Mouse (Mus musculus) ES-E14 (cell line): ENCODE measurements around the gene Fgf18. TPM values are rescaled to one million over a fixed set of nuclear protein-coding genes. Genes with fewer than 3 reads are reported as not detected.

Experiments used
- DNase-seq: peaks from one replicate; pipeline ENCODE4 v3.0.0-alpha.2; 2013; ENCODE audit warnings: low read depth, low spot score
- H3K27ac ChIP-seq: 2 replicates; pipeline ENCODE4 v1.5.1; 2012; ENCODE audit warnings: low read depth, mild to moderate bottlenecking, low read length, moderate library complexity, mixed read lengths; ENCODE audit not compliant: poor library complexity, insufficient read depth, severe bottlenecking
- H3K36me3 ChIP-seq: 2 replicates; pipeline ENCODE4 v1.6.1; 2012; ENCODE audit warnings: mild to moderate bottlenecking, low read length, moderate library complexity, mixed read lengths; ENCODE audit not compliant: control insufficient read depth, poor library complexity, insufficient read depth, severe bottlenecking
- H3K4me1 ChIP-seq, 2 experiments: fragments of 150-350 bp in 1 of 2; sonication (generic) in 1 of 2; 2 replicates each; pipeline ENCODE4 v1.6.1; 2012; ENCODE audit warnings: low read length in 2 of 2, mild to moderate bottlenecking in 1 of 2, mixed read lengths in 1 of 2; ENCODE audit not compliant: control insufficient read depth in 2 of 2, insufficient read depth in 2 of 2, poor library complexity in 1 of 2
- H3K4me3 ChIP-seq, 2 experiments: fragments of 150-350 bp in 1 of 2; sonication (generic) in 1 of 2; 2 replicates each; pipeline ENCODE4 v1.5.1; 2012; ENCODE audit warnings: low read length in 2 of 2, low read depth in 1 of 2, mild to moderate bottlenecking in 1 of 2, mixed read lengths in 1 of 2; ENCODE audit not compliant: insufficient read depth in 1 of 2, poor library complexity in 1 of 2, severe bottlenecking in 1 of 2
- H3K9ac ChIP-seq: 2 replicates; pipeline ENCODE4 v1.6.1; 2012; ENCODE audit warnings: low read depth, mild to moderate bottlenecking, low read length, mixed read lengths; ENCODE audit not compliant: poor library complexity, insufficient read depth, severe bottlenecking
- H3K9me3 ChIP-seq: fragments of 150-350 bp; sonication (generic); 2 replicates; pipeline ENCODE4 v1.6.1; 2012; ENCODE audit warnings: low read depth, mild to moderate bottlenecking, low read length; ENCODE audit not compliant: control insufficient read depth, insufficient read depth
- CHD2 ChIP-seq: IDR thresholded peaks from 2 replicates; pipeline ENCODE4 v1.6.1; 2014; ENCODE audit warnings: mild to moderate bottlenecking, low read depth, low read length, inconsistent platforms
- HCFC1 ChIP-seq: IDR thresholded peaks from 2 replicates; pipeline ENCODE4 v1.6.1; 2012; ENCODE audit warnings: low read length, inconsistent platforms, borderline replicate concordance; ENCODE audit not compliant: insufficient read depth
- MAFK ChIP-seq: IDR thresholded peaks from 2 replicates; pipeline ENCODE4 v1.6.1; 2014; ENCODE audit warnings: mild to moderate bottlenecking, low read depth, low read length, inconsistent platforms; ENCODE audit not compliant: insufficient read depth
- ZC3H11A ChIP-seq: IDR thresholded peaks from 2 replicates; pipeline ENCODE4 v1.6.1; 2012; ENCODE audit warnings: low read depth, mild to moderate bottlenecking, inconsistent platforms, low read length, borderline replicate concordance
- ZNF384 ChIP-seq: IDR thresholded peaks from 2 replicates; pipeline ENCODE4 v1.6.1; 2012; ENCODE audit warnings: low read depth, low read length, inconsistent platforms
- in situ Hi-C, 2 experiments: fragments of 600-800 bp; cut with MboI; formaldehyde crosslinking; loops; one replicate each; pipeline ENCODE4 v1.15.1; 2025; ENCODE audit warnings: low sequenced_read_pairs in 2 of 2, inconsistent platforms in 1 of 2; ENCODE audit not compliant: unreplicated experiment in 2 of 2
- total RNA-seq: library from RNA; depleted of rRNA; stranded (reverse); fragments of 300-350 nt; gene quantifications from 2 replicates; pipeline ENCODE4 v1.2.3, GENCODE M21; 2012

Gene Fgf18
- total RNA-seq, 1 experiment = 1.6 TPM

DNA sequence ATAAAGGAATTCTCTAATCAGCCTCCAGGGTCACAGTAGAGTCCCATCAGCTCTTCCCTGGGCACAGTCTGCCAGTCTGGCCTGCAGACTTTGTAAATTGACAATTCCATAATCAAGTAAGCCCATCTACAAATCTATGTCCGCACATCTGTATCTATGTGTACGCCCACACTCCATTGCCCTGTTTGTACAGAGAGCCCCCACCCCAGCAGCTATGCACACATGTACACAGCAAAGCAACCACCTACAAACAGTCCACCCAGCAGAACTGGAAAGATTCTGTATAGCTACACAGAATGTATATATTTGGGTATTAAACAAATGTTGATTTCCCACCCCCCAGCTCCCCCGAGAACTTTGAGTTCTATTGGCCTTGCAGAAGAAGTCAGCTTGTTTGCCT lies 62.1 kb downstream of the Fgf18 start:
- Histone ChIP-seq H3K27ac (no peak overlapping the region), H3K4me1 (peaks cover 0 to 3% of the 10 kb centered on the region in 2 experiments; a peak in 1 of 4 replicates), H3K4me3 (no peak overlapping the region), H3K9me3 (no peaks in the 10 kb centered on the region), H3K36me3 (no peaks in the 10 kb centered on the region), H3K9ac (no peak overlapping the region)
- no peak for DNase-seq
- in situ Hi-C loops = no loop called here
- no peak for TF ChIP-seq ZNF384
- no peak for TF ChIP-seq HCFC1
- no peak for TF ChIP-seq MAFK
- no peak for TF ChIP-seq CHD2
- TF ChIP-seq ZC3H11A = no peak

- H3K9ac ChIP-seq = no peak overlapping the region
- H3K4me3 ChIP-seq = no peak overlapping the region
- H3K9me3 ChIP-seq = no peaks in the 10 kb centered on the region
- no peaks in the 10 kb centered on the region for H3K36me3 ChIP-seq
- no peak for DNase-seq
- TF ChIP-seq ZC3H11A (no peak), MAFK (no peak)
- no peak overlapping the region for H3K27ac ChIP-seq
- in situ Hi-C loops = no loop called here
- peaks cover 0 to 3% of the 10 kb centered on the region in 2 experiments; a peak in 1 of 4 replicates for H3K4me1 ChIP-seq
Measured at GRCm38 (mm10) chr11:33084041-33084440, 63.2 kb downstream of the Fgf18 start.

- DNase-seq = no peak
- Histone ChIP-seq H3K9ac (no peak overlapping the region), H3K36me3 (no peaks in the 10 kb centered on the region), H3K27ac (no peak overlapping the region), H3K4me1 (peaks cover 3 to 5% of the 10 kb centered on the region in 2 experiments; a peak in 1 of 4 replicates), H3K9me3 (no peaks in the 10 kb centered on the region), H3K4me3 (no peak overlapping the region)
- in situ Hi-C loops = no loop called here
- TF ChIP-seq ZNF384 (no peak), MAFK (no peak), HCFC1 (no peak), ZC3H11A (no peak), CHD2 (no peak)
Measured at GRCm38 (mm10) chr11:33081175-33081574, 66.0 kb downstream of the Fgf18 start.

- Histone ChIP-seq H3K27ac (no peak overlapping the region), H3K9me3 (no peaks in the 10 kb centered on the region), H3K4me3 (no peak overlapping the region), H3K36me3 (no peaks in the 10 kb centered on the region), H3K9ac (no peak overlapping the region), H3K4me1 (peaks cover 3 to 5% of the 10 kb centered on the region in 2 experiments; a peak in 1 of 4 replicates)
- DNase-seq = no peak
- in situ Hi-C loops = no loop called here
- TF ChIP-seq ZNF384 (no peak), HCFC1 (no peak), MAFK (no peak), CHD2 (no peak), ZC3H11A (no peak)
Measured at GRCm38 (mm10) chr11:33080046-33080808, 67.0 kb downstream of the Fgf18 start.

DNA sequence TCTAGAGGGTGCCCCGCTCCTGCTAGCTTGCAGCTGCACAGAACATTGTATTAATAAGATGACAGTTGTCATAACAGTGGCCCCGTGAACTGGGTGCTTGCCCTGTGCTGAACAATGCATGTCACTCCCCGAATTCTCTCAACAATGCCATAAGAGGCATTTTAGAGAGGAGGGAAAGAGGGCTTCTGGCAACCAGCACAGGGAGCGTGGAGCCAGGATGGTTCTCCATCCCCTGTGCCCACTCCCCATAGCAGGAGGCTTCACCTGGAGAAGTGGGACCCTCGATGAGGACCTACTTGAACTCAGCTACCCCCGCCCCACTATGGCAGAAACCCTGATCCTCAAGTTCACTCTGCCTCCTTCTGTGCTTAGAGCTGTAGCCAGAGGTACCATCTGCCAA lies 67.8 kb downstream of the Fgf18 start:
- Histone ChIP-seq H3K36me3 (no peaks in the 10 kb centered on the region), H3K4me1 (peaks cover 3 to 5% of the 10 kb centered on the region in 2 experiments; a peak in 1 of 4 replicates), H3K27ac (no peak overlapping the region), H3K9ac (no peak overlapping the region), H3K9me3 (no peaks in the 10 kb centered on the region), H3K4me3 (no peak overlapping the region)
- in situ Hi-C loops = no loop called here
- TF ChIP-seq MAFK = no peak
- no peak for TF ChIP-seq HCFC1
- no peak for TF ChIP-seq CHD2
- no peak for DNase-seq
